Mouse (Mus musculus) bone marrow, adult 2 months (tissue): ENCODE data around the gene Tbc1d9b. TPM values are rescaled to one million over a fixed set of nuclear protein-coding genes. Genes with fewer than 3 reads are reported as not detected.
A peak's percentile ranks its signal among the peaks of the same experiment; 100 is the strongest.

Source experiments
- H3K27ac ChIP-seq: fragments of 200-500 bp; 2 replicates; pipeline ENCODE4 v1.5.1; 2012; ENCODE audit warnings: low read depth, mild to moderate bottlenecking, control low read depth, inconsistent platforms, low read length; ENCODE audit not compliant: control insufficient read depth, poor library complexity, insufficient read depth
- H3K4me1 ChIP-seq: fragments of 200-500 bp; 2 replicates; pipeline ENCODE4 v1.6.1; 2011; ENCODE audit warnings: low read length; ENCODE audit not compliant: control insufficient read depth, insufficient read depth
- H3K4me3 ChIP-seq: fragments of 200-500 bp; replicated peaks from 2 replicates; pipeline ENCODE3; 2011; ENCODE audit warnings: mild to moderate bottlenecking, low read depth, low read length, control low read depth; ENCODE audit not compliant: control insufficient read depth
- CTCF ChIP-seq: fragments of 200-500 bp; IDR thresholded peaks from 2 replicates; pipeline ENCODE4 v1.5.1; 2011; ENCODE audit warnings: low read length, control low read depth; ENCODE audit not compliant: control insufficient read depth, insufficient read depth
- POLR2A ChIP-seq: fragments of 200-500 bp; IDR thresholded peaks from 2 replicates; pipeline ENCODE4 v1.6.1; 2011; ENCODE audit warnings: low read depth, mild to moderate bottlenecking, control low read depth, low read length, borderline replicate concordance; ENCODE audit not compliant: control insufficient read depth
- whole genome bisulfite sequencing: fragments of 180-500 bp; shearing (Covaris S2); methylation state at CpG from one replicate; pipeline ENCODE4 v1.1.7; 2018; 5-methylcytosine and 5-hydroxymethylcytosine counted together
- polyA plus RNA-seq: library from polyadenylated mRNA; stranded (reverse); fragments of >200 nt; gene quantifications from 2 replicates; pipeline ENCODE4 v1.2.4, GENCODE M21; 2011; ENCODE audit warnings: low replicate concordance; ENCODE audit not compliant: missing spikeins, insufficient read depth, insufficient read length

The Tbc1d9b gene
- polyA plus RNA-seq, 1 experiment: 31.4 TPM

GRCm38 (mm10) chr11:50146121-50146520 is 14.9 kb downstream of the Tbc1d9b start:
- Histone ChIP-seq H3K27ac (no peak overlapping the region), H3K4me1 (peaks cover 4% of the 10 kb centered on the region; the same call in 1 of the 2 replicates), H3K4me3 (no peak overlapping the region)
- WGBS: 88% methylated on average over 13 of the region's 13 CpGs
- no peak for TF ChIP-seq POLR2A

GRCm38 (mm10) chr11:50147267-50147957 is 16.2 kb downstream of the Tbc1d9b start:
- TF ChIP-seq POLR2A: no peak
- no peak for TF ChIP-seq CTCF
- no peak overlapping the region for H3K4me3 ChIP-seq

GRCm38 (mm10) chr11:50147958-50148476 is 16.8 kb downstream of the Tbc1d9b start:
- WGBS: 90% methylated on average over 11 of the region's 11 CpGs
- Histone ChIP-seq H3K4me3 (no peak overlapping the region), H3K4me1 (peaks cover 4% of the 10 kb centered on the region; the same call in 1 of the 2 replicates), H3K27ac (no peak overlapping the region)
- no peak for TF ChIP-seq POLR2A

More at GRCm38 (mm10) chr11:50147267-50147957, 16.2 kb downstream of the Tbc1d9b start:
- H3K27ac ChIP-seq: no peak overlapping the region; the same call in 1 of the 2 replicates
- WGBS: 33% methylated on average over 9 of the region's 9 CpGs
- peaks cover 4% of the 10 kb centered on the region; the same call in 1 of the 2 replicates for H3K4me1 ChIP-seq

GRCm38 (mm10) chr11:50149200-50149599 is 18.0 kb downstream of the Tbc1d9b start:
- 83% methylated on average over 7 of the region's 7 CpGs for WGBS
- H3K4me1 ChIP-seq: peaks cover 4% of the 10 kb centered on the region; the same call in 1 of the 2 replicates
- no peak overlapping the region for H3K4me3 ChIP-seq
- H3K27ac ChIP-seq: peak overlapping the region; percentile 49
- TF ChIP-seq POLR2A (no peak), CTCF (no peak)

GRCm38 (mm10) chr11:50149603-50150150 is 18.5 kb downstream of the Tbc1d9b start:
- Histone ChIP-seq H3K4me3 (no peak overlapping the region), H3K27ac (peak overlapping the region; percentile 49), H3K4me1 (peaks cover 4% of the 10 kb centered on the region; the same call in 1 of the 2 replicates)
- TF ChIP-seq CTCF (no peak), POLR2A (no peak)
- 57% methylated on average over 9 of the region's 9 CpGs for WGBS

GRCm38 (mm10) chr11:50151374-50151773 is 20.2 kb downstream of the Tbc1d9b start:
- peaks cover 4% of the 10 kb centered on the region; the same call in 1 of the 2 replicates for H3K4me1 ChIP-seq
- H3K27ac ChIP-seq: no peak overlapping the region
- TF ChIP-seq CTCF (no peak), POLR2A (no peak)
- 79% methylated on average over 3 of the region's 3 CpGs for WGBS
- H3K4me3 ChIP-seq: no peak overlapping the region

GRCm38 (mm10) chr11:50154166-50154565 is 23.0 kb downstream of the Tbc1d9b start:
- H3K27ac ChIP-seq: no peak overlapping the region

GRCm38 (mm10) chr11:50154777-50155520 is 23.8 kb downstream of the Tbc1d9b start:
- 83% methylated on average over 12 of the region's 12 CpGs for WGBS
- no peak for TF ChIP-seq POLR2A
- TF ChIP-seq CTCF: no peak
- Histone ChIP-seq H3K4me1 (no peaks in the 10 kb centered on the region), H3K27ac (no peak overlapping the region), H3K4me3 (no peak overlapping the region)

More at GRCm38 (mm10) chr11:50154166-50154565, 23.0 kb downstream of the Tbc1d9b start:
- 76% methylated on average over 9 of the region's 9 CpGs for WGBS
- H3K4me1 ChIP-seq: peaks cover 2% of the 10 kb centered on the region; the same call in 1 of the 2 replicates
- TF ChIP-seq CTCF: no peak
- no peak for TF ChIP-seq POLR2A
- H3K4me3 ChIP-seq: no peak overlapping the region
